Mouse (Mus musculus): ENCODE data around the gene Bcl6b. TPM values are rescaled to one million over a fixed set of nuclear protein-coding genes. Genes with fewer than 3 reads are reported as not detected.

Bcl6b gene
- polyA plus RNA-seq, 1 experiment from 2014 or later: 13.0 TPM

GRCm38 (mm10) chr11:70206801-70207200 lies 22.8 kb downstream of the Bcl6b start:
- no peak for DNase-seq (ENCODE audit: low spot score)
- H3K4me2 ChIP-seq (ENCODE audit: low read depth, low read length): no peak overlapping the region
- H3K9ac ChIP-seq (ENCODE audit: low read depth, low read length): no peak overlapping the region
- H3K9me3 ChIP-seq (ENCODE audit: control insufficient read depth, low read length): no peaks in the 10 kb centered on the region
- 73% methylated on average over 2 of the region's 2 CpGs for WGBS
- H3K4me3 ChIP-seq (ENCODE audit: low read depth, low read length): no peak overlapping the region
- H3K36me3 ChIP-seq (ENCODE audit: control insufficient read depth, insufficient read depth, low read length): no peaks in the 10 kb centered on the region
- ATAC-seq (ENCODE audit: low read depth): no peak
- H3K27me3 ChIP-seq (replicated peaks; ENCODE audit: control insufficient read depth, insufficient read depth, low read length): no peaks in the 10 kb centered on the region
- H3K27ac ChIP-seq (replicated peaks; ENCODE audit: low read depth, low read length): no peak overlapping the region
- no peaks in the 10 kb centered on the region for H3K4me1 ChIP-seq (ENCODE audit: control insufficient read depth, insufficient read depth, low read length)

- no peaks in the 10 kb centered on the region for H3K36me3 ChIP-seq (ENCODE audit: control insufficient read depth, insufficient read depth, low read length)
- no peaks in the 10 kb centered on the region for H3K4me1 ChIP-seq (ENCODE audit: control insufficient read depth, insufficient read depth, low read length)
- WGBS: 38% methylated on average over 5 of the region's 5 CpGs
- H3K4me3 ChIP-seq (ENCODE audit: low read depth, low read length): no peak overlapping the region
- ATAC-seq (ENCODE audit: low read depth) (peak; percentile 76; the same call in 1 of the 2 replicates), DNase-seq (ENCODE audit: low spot score) (peak; percentile 88)
- no peak overlapping the region for H3K27ac ChIP-seq (replicated peaks; ENCODE audit: low read depth, low read length)
- H3K27me3 ChIP-seq (replicated peaks; ENCODE audit: control insufficient read depth, insufficient read depth, low read length): no peaks in the 10 kb centered on the region
- H3K4me2 ChIP-seq (ENCODE audit: low read depth, low read length): no peak overlapping the region
- no peak overlapping the region for H3K9ac ChIP-seq (ENCODE audit: low read depth, low read length)
- no peaks in the 10 kb centered on the region for H3K9me3 ChIP-seq (ENCODE audit: control insufficient read depth, low read length)
These were observed 27.9 kb downstream of the Bcl6b start for GRCm38 (mm10) chr11:70201691-70202090.

- Histone ChIP-seq H3K27me3 (replicated peaks; ENCODE audit: control insufficient read depth, insufficient read depth, low read length) (no peaks in the 10 kb centered on the region), H3K4me3 (ENCODE audit: low read depth, low read length) (no peak overlapping the region), H3K36me3 (ENCODE audit: control insufficient read depth, insufficient read depth, low read length) (no peaks in the 10 kb centered on the region), H3K4me2 (ENCODE audit: low read depth, low read length) (no peak overlapping the region), H3K27ac (replicated peaks; ENCODE audit: low read depth, low read length) (no peak overlapping the region), H3K9me3 (ENCODE audit: control insufficient read depth, low read length) (no peaks in the 10 kb centered on the region), H3K4me1 (ENCODE audit: control insufficient read depth, insufficient read depth, low read length) (no peaks in the 10 kb centered on the region), H3K9ac (ENCODE audit: low read depth, low read length) (no peak overlapping the region)
- no peak for ATAC-seq (ENCODE audit: low read depth)
- DNase-seq (ENCODE audit: low spot score): no peak
- WGBS: 79% methylated on average over 5 of the region's 5 CpGs
These were observed 29.5 kb downstream of the Bcl6b start for GRCm38 (mm10) chr11:70200036-70200608.

- H3K4me1 ChIP-seq (ENCODE audit: control insufficient read depth, insufficient read depth, low read length): no peaks in the 10 kb centered on the region
- ATAC-seq (ENCODE audit: low read depth) (no peak), DNase-seq (ENCODE audit: low spot score) (no peak)
- H3K9me3 ChIP-seq (ENCODE audit: control insufficient read depth, low read length): no peaks in the 10 kb centered on the region
- H3K27me3 ChIP-seq (replicated peaks; ENCODE audit: control insufficient read depth, insufficient read depth, low read length): no peaks in the 10 kb centered on the region
- H3K9ac ChIP-seq (ENCODE audit: low read depth, low read length): no peak overlapping the region
- no peak overlapping the region for H3K27ac ChIP-seq (replicated peaks; ENCODE audit: low read depth, low read length)
- no peak overlapping the region for H3K4me2 ChIP-seq (ENCODE audit: low read depth, low read length)
- no peak overlapping the region for H3K4me3 ChIP-seq (ENCODE audit: low read depth, low read length)
- no peaks in the 10 kb centered on the region for H3K36me3 ChIP-seq (ENCODE audit: control insufficient read depth, insufficient read depth, low read length)
- WGBS: 80% methylated on average over 8 of the region's 8 CpGs
These were observed 30.5 kb downstream of the Bcl6b start for GRCm38 (mm10) chr11:70199107-70199506.

GRCm38 (mm10) chr11:70198332-70198731 lies 31.3 kb downstream of the Bcl6b start:
- no peak overlapping the region for H3K27ac ChIP-seq (replicated peaks; ENCODE audit: low read depth, low read length)
- H3K9ac ChIP-seq (ENCODE audit: low read depth, low read length): no peak overlapping the region
- no peak overlapping the region for H3K4me2 ChIP-seq (ENCODE audit: low read depth, low read length)
- no peaks in the 10 kb centered on the region for H3K9me3 ChIP-seq (ENCODE audit: control insufficient read depth, low read length)
- ATAC-seq (ENCODE audit: low read depth): no peak
- no peaks in the 10 kb centered on the region for H3K27me3 ChIP-seq (replicated peaks; ENCODE audit: control insufficient read depth, insufficient read depth, low read length)
- H3K36me3 ChIP-seq (ENCODE audit: control insufficient read depth, insufficient read depth, low read length): no peaks in the 10 kb centered on the region
- no peak overlapping the region for H3K4me3 ChIP-seq (ENCODE audit: low read depth, low read length)
- DNase-seq (ENCODE audit: low spot score): no peak
- 85% methylated on average over 3 of the region's 3 CpGs for WGBS
- peaks cover 4% of the 10 kb centered on the region; the same call in 1 of the 2 replicates for H3K4me1 ChIP-seq (ENCODE audit: control insufficient read depth, insufficient read depth, low read length)

- 37% methylated on average over 11 of the region's 11 CpGs for WGBS
These were observed 36.0 kb downstream of the Bcl6b start for GRCm38 (mm10) chr11:70193354-70194285.

DNA sequence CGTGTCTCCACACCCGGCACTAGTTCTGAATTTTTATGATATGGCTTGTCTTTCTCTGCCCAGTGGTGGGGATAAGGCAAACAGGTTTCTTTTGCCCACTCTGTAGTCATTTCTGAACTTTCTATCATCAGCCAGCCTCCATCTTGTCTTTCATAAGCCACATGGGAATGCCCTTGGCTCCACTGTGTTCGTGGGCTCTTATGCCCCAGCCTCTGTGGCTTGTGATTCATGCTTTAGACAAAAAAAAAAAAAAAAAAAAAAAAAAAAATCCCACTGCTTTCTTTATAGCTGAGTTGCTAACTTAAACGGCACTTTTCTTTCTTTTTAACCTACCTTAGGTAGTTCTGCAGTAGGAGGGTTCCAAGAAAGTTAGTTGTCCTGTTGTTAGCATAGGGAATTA lies 37.4 kb downstream of the Bcl6b start:
- 75% methylated on average over 4 of the region's 4 CpGs for WGBS
- H3K4me1 ChIP-seq (ENCODE audit: control insufficient read depth, insufficient read depth, low read length): peaks cover 4% of the 10 kb centered on the region; the same call in 1 of the 2 replicates
- H3K4me3 ChIP-seq (ENCODE audit: low read depth, low read length): no peak overlapping the region

More at GRCm38 (mm10) chr11:70193354-70194285, 36.0 kb downstream of the Bcl6b start:
- no peaks in the 10 kb centered on the region for H3K27me3 ChIP-seq (replicated peaks; ENCODE audit: control insufficient read depth, insufficient read depth, low read length)
- ATAC-seq (ENCODE audit: low read depth) (no peak), DNase-seq (ENCODE audit: low spot score) (peak; percentile 56)
- no peaks in the 10 kb centered on the region for H3K36me3 ChIP-seq (ENCODE audit: control insufficient read depth, insufficient read depth, low read length)
- H3K27ac ChIP-seq (replicated peaks; ENCODE audit: low read depth, low read length): no peak overlapping the region
- H3K4me2 ChIP-seq (ENCODE audit: low read depth, low read length): no peak overlapping the region
- no peaks in the 10 kb centered on the region for H3K9me3 ChIP-seq (ENCODE audit: control insufficient read depth, low read length)
- no peak overlapping the region for H3K4me3 ChIP-seq (ENCODE audit: low read depth, low read length)
- H3K9ac ChIP-seq (ENCODE audit: low read depth, low read length): no peak overlapping the region
- H3K4me1 ChIP-seq (ENCODE audit: control insufficient read depth, insufficient read depth, low read length): peaks cover 4% of the 10 kb centered on the region; the same call in 1 of the 2 replicates

DNA sequence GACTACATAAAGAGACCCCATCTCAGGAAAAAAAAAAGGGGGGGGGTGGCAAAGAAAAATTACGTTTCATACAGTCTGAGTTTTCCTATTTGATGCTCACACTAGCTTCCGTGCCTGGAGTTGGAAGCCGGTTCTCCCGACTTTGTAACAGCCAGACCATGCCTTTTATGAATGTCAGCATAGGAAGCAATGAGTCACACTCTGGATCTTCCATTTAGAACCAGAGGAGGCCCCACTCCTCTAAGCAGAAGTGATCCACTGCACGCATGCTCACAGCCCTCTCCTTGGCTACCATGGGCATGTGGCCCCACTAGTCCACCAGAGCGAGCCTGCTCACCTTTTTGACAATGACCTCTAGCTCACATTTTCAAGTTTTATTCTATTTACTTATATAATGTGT lies 38.4 kb downstream of the Bcl6b start:
- Histone ChIP-seq H3K27me3 (replicated peaks; ENCODE audit: control insufficient read depth, insufficient read depth, low read length) (no peaks in the 10 kb centered on the region), H3K4me3 (ENCODE audit: low read depth, low read length) (no peak overlapping the region), H3K9ac (ENCODE audit: low read depth, low read length) (no peak overlapping the region), H3K4me2 (ENCODE audit: low read depth, low read length) (no peak overlapping the region), H3K4me1 (ENCODE audit: control insufficient read depth, insufficient read depth, low read length) (peaks cover 4% of the 10 kb centered on the region; the same call in 1 of the 2 replicates), H3K9me3 (ENCODE audit: control insufficient read depth, low read length) (no peaks in the 10 kb centered on the region), H3K36me3 (ENCODE audit: control insufficient read depth, insufficient read depth, low read length) (no peaks in the 10 kb centered on the region), H3K27ac (replicated peaks; ENCODE audit: low read depth, low read length) (no peak overlapping the region)
- ATAC-seq (ENCODE audit: low read depth) (no peak), DNase-seq (ENCODE audit: low spot score) (no peak)
- 81% methylated on average over 6 of the region's 6 CpGs for WGBS

More for the DNA sequence above, 37.4 kb downstream of the Bcl6b start:
- Histone ChIP-seq H3K9ac (ENCODE audit: low read depth, low read length) (no peak overlapping the region), H3K27me3 (replicated peaks; ENCODE audit: control insufficient read depth, insufficient read depth, low read length) (no peaks in the 10 kb centered on the region), H3K36me3 (ENCODE audit: control insufficient read depth, insufficient read depth, low read length) (no peaks in the 10 kb centered on the region), H3K4me2 (ENCODE audit: low read depth, low read length) (no peak overlapping the region), H3K9me3 (ENCODE audit: control insufficient read depth, low read length) (no peaks in the 10 kb centered on the region), H3K27ac (replicated peaks; ENCODE audit: low read depth, low read length) (no peak overlapping the region)
- DNase-seq (ENCODE audit: low spot score) (no peak), ATAC-seq (ENCODE audit: low read depth) (no peak)
